19 mouse cellular contexts compared by ENCODE assay signal in genomic region chr6:138672704-138673141, GRCm38 (mm10). TPM values are rescaled to one million over a fixed set of nuclear protein-coding genes. Genes with fewer than 3 reads are reported as not detected.
A peak's percentile ranks its signal among the peaks of the same experiment; 100 is the strongest.
DNase-seq lines count a peak whose midpoint lies in the region; ATAC-seq lines count a peak whose summit lies in the region.
"Had no signal": no experiment of that assay in that cellular context is flagged by ENCODE, and none has a peak within 500 bp of the region (broad histone marks: within the 10 kb centered on the region; RNA-seq: fewer than 3 reads in every experiment).

No protein-coding gene starts in this region.

- 3% methylated on average over 2 of the region's 2 CpGs for WGBS in heart, embryonic 10.5 days
- 4% methylated on average over 2 of the region's 2 CpGs for WGBS in midbrain, embryonic 10.5 days
- 18% methylated on average over 2 of the region's 2 CpGs for WGBS in midbrain, embryonic 16.5 days
- 10% methylated on average over 2 of the region's 2 CpGs for WGBS in forebrain, embryonic 12.5 days
- WGBS in neural tube, embryonic 14.5 days = 2% methylated on average over 2 of the region's 2 CpGs

- DNase-seq in heart, embryonic 10.5 days (ENCODE audit: low spot score) = no peak
- no peak for DNase-seq in heart, postnatal 4 days
- DNase-seq in midbrain, embryonic 10.5 days (ENCODE audit: low spot score) = peak; percentile 26
- DNase-seq in right cerebral cortex, postnatal 10 days (ENCODE audit: low spot score in 2 of 2) = no peak
- no peak for DNase-seq in B cell, adult 2 months
- DNase-seq: cerebellum, adult 9-10 months; lung, adult 2 months; spleen, adult 18-20 months had no signal

- H3K27me3 ChIP-seq in heart, embryonic 10.5 days (ENCODE audit: insufficient read depth, poor library complexity, severe bottlenecking) = no peaks in the 10 kb centered on the region
- no peaks in the 10 kb centered on the region for H3K27me3 ChIP-seq in midbrain, embryonic 10.5 days (ENCODE audit: low read depth, poor library complexity, severe bottlenecking)
- no peaks in the 10 kb centered on the region for H3K27me3 ChIP-seq in midbrain, embryonic 16.5 days (ENCODE audit: control insufficient read depth, insufficient read depth, low read depth, low read length)
- H3K27me3 ChIP-seq in forebrain, embryonic 12.5 days = no peaks in the 10 kb centered on the region
- no peaks in the 10 kb centered on the region for H3K27me3 ChIP-seq in neural tube, embryonic 14.5 days (ENCODE audit: control insufficient read depth, insufficient read depth, low read length)
- H3K27me3 ChIP-seq: embryonic facial prominence, embryonic 15.5 days had no signal

- H3K4me3 ChIP-seq in heart, embryonic 10.5 days = no peak overlapping the region
- H3K4me3 ChIP-seq in midbrain, embryonic 10.5 days = no peak overlapping the region
- no peak overlapping the region for H3K4me3 ChIP-seq in midbrain, embryonic 16.5 days (ENCODE audit: low read depth, low read length)
- no peak overlapping the region for H3K4me3 ChIP-seq in forebrain, embryonic 12.5 days (replicated peaks)
- no peak overlapping the region for H3K4me3 ChIP-seq in neural tube, embryonic 14.5 days (ENCODE audit: low read depth, low read length)
- H3K4me3 ChIP-seq: embryonic facial prominence, embryonic 15.5 days; myocyte had no signal

- H3K27ac ChIP-seq in heart, embryonic 10.5 days = peak overlapping the region; percentile 29; the same call in 1 of the 2 replicates
- H3K27ac ChIP-seq in midbrain, embryonic 10.5 days (replicated peaks) = peak overlapping the region; percentile 69
- no peak overlapping the region for H3K27ac ChIP-seq in midbrain, embryonic 16.5 days (ENCODE audit: low read length)
- H3K27ac ChIP-seq in forebrain, embryonic 12.5 days = no peak overlapping the region
- no peak overlapping the region for H3K27ac ChIP-seq in neural tube, embryonic 14.5 days (ENCODE audit: low read depth, low read length)
- H3K27ac ChIP-seq: embryonic facial prominence, embryonic 15.5 days; kidney, postnatal 0 days; macrophage had no signal

- H3K4me2 ChIP-seq in midbrain, embryonic 16.5 days (ENCODE audit: low read length) = no peak overlapping the region
- no peak overlapping the region for H3K4me2 ChIP-seq in forebrain, embryonic 12.5 days
- no peak overlapping the region for H3K4me2 ChIP-seq in neural tube, embryonic 14.5 days (ENCODE audit: low read depth, low read length)
- H3K4me2 ChIP-seq: embryonic facial prominence, embryonic 15.5 days had no signal

- H3K4me1 ChIP-seq in heart, embryonic 10.5 days = peaks cover 9% of the 10 kb centered on the region
- peaks cover 9% of the 10 kb centered on the region for H3K4me1 ChIP-seq in midbrain, embryonic 10.5 days
- no peaks in the 10 kb centered on the region for H3K4me1 ChIP-seq in midbrain, embryonic 16.5 days (ENCODE audit: control insufficient read depth, insufficient read depth, low read length)
- peaks cover 9% of the 10 kb centered on the region for H3K4me1 ChIP-seq in forebrain, embryonic 12.5 days
- no peaks in the 10 kb centered on the region for H3K4me1 ChIP-seq in neural tube, embryonic 14.5 days (ENCODE audit: control insufficient read depth, insufficient read depth, low read length)
- H3K4me1 ChIP-seq: embryonic facial prominence, embryonic 15.5 days had no signal

- no peak overlapping the region for H3K9ac ChIP-seq in midbrain, embryonic 16.5 days (ENCODE audit: low read depth, low read length)
- no peak overlapping the region for H3K9ac ChIP-seq in forebrain, embryonic 12.5 days
- H3K9ac ChIP-seq in neural tube, embryonic 14.5 days (replicated peaks; ENCODE audit: low read depth, low read length) = no peak overlapping the region
- H3K9ac ChIP-seq: embryonic facial prominence, embryonic 15.5 days had no signal

- no peaks in the 10 kb centered on the region for H3K9me3 ChIP-seq in heart, embryonic 10.5 days
- no peaks in the 10 kb centered on the region for H3K9me3 ChIP-seq in midbrain, embryonic 10.5 days (replicated peaks)
- H3K9me3 ChIP-seq in midbrain, embryonic 16.5 days (replicated peaks; ENCODE audit: control insufficient read depth, low read length, poor library complexity, severe bottlenecking) = no peaks in the 10 kb centered on the region
- H3K9me3 ChIP-seq in forebrain, embryonic 12.5 days = no peaks in the 10 kb centered on the region
- H3K9me3 ChIP-seq in neural tube, embryonic 14.5 days (ENCODE audit: control insufficient read depth, low read length) = no peaks in the 10 kb centered on the region
- H3K9me3 ChIP-seq: embryonic facial prominence, embryonic 15.5 days had no signal

- no peaks in the 10 kb centered on the region for H3K36me3 ChIP-seq in heart, embryonic 10.5 days
- no peaks in the 10 kb centered on the region for H3K36me3 ChIP-seq in midbrain, embryonic 10.5 days
- H3K36me3 ChIP-seq in midbrain, embryonic 16.5 days (ENCODE audit: control insufficient read depth, insufficient read depth, low read length) = no peaks in the 10 kb centered on the region
- H3K36me3 ChIP-seq in forebrain, embryonic 12.5 days (replicated peaks) = no peaks in the 10 kb centered on the region
- no peaks in the 10 kb centered on the region for H3K36me3 ChIP-seq in neural tube, embryonic 14.5 days (ENCODE audit: control insufficient read depth, insufficient read depth, low read length)
- H3K36me3 ChIP-seq: embryonic facial prominence, embryonic 15.5 days had no signal

- ATAC-seq in midbrain, embryonic 16.5 days = no peak
- peak; percentile 83 for ATAC-seq in forebrain, embryonic 12.5 days (ENCODE audit: low FRiP score)
- ATAC-seq in neural tube, embryonic 14.5 days (ENCODE audit: low read depth) = peak; percentile 49; the same call in 1 of the 2 replicates

RNA-seq across cellular contexts. Expression of gene Igbp1b, which starts 14.4 kb away (rescaled TPM):
- not detected in 2 replicates for polyA plus RNA-seq in heart, embryonic 10.5 days (2016; fragmentation: Nextera tagmentation; extraction: Ambion mirVana)
- total RNA-seq in heart, postnatal 4 days (2021) = not detected
- polyA plus RNA-seq in midbrain, embryonic 10.5 days (2016; fragmentation: Nextera tagmentation; extraction: Ambion mirVana) = not detected in 2 replicates
- polyA plus RNA-seq in midbrain, embryonic 16.5 days (2015; fragmentation: Nextera tagmentation; extraction: Ambion mirVana) = 0.16 and 0.34 TPM in 2 replicates
- polyA plus RNA-seq in forebrain, embryonic 12.5 days (2016; fragmentation: Nextera tagmentation; extraction: Ambion mirVana) = 0.22 and 0.34 TPM in 2 replicates
- polyA plus RNA-seq in neural tube, embryonic 14.5 days (2014; fragmentation: Nextera tagmentation; extraction: Ambion mirVana) = 0.18 TPM in 1 of 2 replicates, not detected in the other
- total RNA-seq: adrenal gland, adult 18-20 months had no signal
- polyA plus RNA-seq: embryonic facial prominence, embryonic 15.5 days; gonadal fat pad, adult 2 months; heart, embryonic 14.5 days; kidney, postnatal 0 days; limb, embryonic 14.5 days; lung, adult 2 months; macrophage; myocyte had no signal

Comparison
In these comparisons a context has a peak if more than half of its experiments do, and no peak if none do; other contexts are left out.
1. H3K27ac ChIP-seq: peak in heart, embryonic 10.5 days (single experiment) and midbrain, embryonic 10.5 days (single experiment); none in midbrain, embryonic 16.5 days (single experiment), forebrain, embryonic 12.5 days (single experiment) and neural tube, embryonic 14.5 days (single experiment).